Mouse (Mus musculus) mouse embryonic stem cell (cell line): ENCODE results near the gene Tatdn2.

Experiments used
- in situ Hi-C, 2 experiments: fragments of 300-500 bp; cut with MboI; formaldehyde crosslinking; loops; 1 replicate in 1 of 2; 3 replicates in 1 of 2; pipeline ENCODE4 v1.14.3; 2019 to 2020; ENCODE audit warnings: low sequenced_read_pairs in 2 of 2, low pct_unique_long_range_greater_than_20kb in 1 of 2, mixed read lengths in 1 of 2; ENCODE audit not compliant: unreplicated experiment in 1 of 2

Gene Tatdn2

DNA sequence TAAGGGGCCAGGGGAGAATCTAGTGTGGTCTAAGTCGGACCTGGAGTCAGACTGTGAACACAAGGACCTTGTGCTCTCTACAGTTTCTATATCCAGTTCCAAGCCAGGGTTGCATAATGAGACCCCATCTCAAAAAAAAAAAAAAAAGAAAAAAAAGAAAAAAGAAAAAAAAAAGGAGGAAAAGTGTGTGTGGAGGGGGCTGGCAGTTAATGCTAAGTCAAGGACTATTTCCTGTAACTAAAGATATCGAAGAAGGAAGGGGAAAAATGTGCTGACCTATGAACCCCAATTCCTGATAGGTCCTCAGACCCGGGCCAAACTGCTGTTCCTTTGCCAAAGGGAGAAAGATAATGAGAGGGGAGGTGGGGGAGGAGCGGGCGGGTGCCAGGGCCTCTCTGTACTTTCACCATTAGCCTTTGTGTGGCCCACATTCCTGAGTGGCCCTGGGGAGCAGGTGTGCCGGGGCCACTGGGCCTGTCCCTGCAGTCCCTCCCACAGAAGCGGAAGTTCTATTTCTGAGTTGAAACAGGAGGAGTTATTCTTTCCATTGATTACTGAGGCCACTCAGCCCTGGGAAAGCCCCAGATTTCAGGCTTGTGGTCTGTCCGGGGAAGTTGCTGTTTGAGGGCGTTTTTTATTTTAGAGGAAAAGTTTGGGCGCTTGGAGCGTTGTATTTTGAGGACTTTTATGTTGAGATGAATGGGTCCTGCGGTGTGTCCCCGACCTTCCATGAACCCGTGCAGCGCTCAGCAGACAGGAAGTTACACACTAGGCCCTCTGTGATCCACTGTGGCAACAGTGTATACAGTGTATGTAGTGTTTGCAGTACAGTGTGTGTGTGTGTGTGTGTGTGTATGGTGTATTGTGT lies 28.3 kb upstream of the Tatdn2 start:
- in situ Hi-C loops, result no loop called here

DNA sequence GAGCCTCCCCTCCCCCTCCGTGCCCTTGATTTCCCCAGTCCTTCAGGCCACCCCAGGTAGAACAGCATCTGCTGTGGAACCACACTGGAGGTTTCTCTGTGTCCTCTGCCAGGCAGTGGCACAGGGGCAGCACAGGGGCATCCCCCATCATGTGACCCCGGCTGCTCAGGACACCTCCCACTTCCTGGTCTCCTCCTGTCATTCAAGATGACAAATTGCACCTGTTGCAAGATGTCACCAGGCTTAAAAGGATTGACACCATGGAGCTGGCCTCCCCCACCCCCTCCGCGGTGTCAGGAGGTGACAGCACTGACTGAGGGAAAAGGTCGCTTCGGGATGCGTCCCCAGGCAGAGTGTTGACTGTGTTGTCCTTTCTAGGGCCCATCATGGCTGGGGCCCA lies 27.0 kb upstream of the Tatdn2 start:
- in situ Hi-C loops, result loop anchor here in 1 of 2 experiments (5.0 kb wide), 1 partner anchor 33 kb away; the partner anchor contains the start of gene Irak2

DNA sequence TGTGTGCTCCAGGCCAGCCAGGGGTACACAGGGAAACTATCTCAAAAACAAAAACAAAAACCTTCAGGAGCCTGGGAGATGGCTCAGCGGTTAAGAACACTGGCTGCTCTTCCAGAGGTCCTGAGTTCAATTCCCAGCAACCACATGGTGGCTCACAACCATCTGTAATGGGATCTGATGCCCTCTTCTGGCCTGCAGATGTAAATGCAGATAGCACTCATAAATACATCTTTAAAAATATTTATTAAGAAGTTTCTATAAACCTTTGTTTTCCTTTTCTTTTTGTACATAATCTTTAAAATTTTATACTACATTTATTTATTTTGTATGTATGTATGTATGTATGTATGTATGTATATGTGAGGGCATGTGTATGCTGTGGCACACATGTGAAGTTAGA lies 24.8 kb upstream of the Tatdn2 start:
- in situ Hi-C loops, result loop anchor here in 1 of 2 experiments (5.0 kb wide), 1 partner anchor 35 kb away; the partner anchor contains the start of gene Irak2

DNA sequence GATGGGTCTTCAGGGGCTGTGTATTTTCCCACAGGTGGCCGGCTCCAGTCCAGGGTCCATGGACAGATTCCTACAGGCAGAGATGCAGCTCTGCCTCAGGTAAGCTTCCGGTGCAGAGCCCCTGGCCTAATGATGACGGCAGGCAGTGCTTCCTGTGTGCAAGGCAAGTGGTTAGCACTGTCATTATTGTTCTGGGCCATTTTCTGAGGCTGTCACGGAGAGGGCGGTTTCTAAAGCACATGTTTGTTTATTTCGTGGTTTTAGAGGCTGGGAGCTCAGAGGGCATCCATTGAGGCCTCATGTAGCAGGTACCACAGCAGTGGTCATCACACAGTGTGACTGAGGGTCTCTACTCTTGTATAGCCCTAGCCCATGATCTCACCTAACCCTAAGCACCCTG lies 23.9 kb upstream of the Tatdn2 start:
- in situ Hi-C loops, result loop anchor here in 1 of 2 experiments (5.0 kb wide), 1 partner anchor 36 kb away; the partner anchor contains the start of gene Irak2

DNA sequence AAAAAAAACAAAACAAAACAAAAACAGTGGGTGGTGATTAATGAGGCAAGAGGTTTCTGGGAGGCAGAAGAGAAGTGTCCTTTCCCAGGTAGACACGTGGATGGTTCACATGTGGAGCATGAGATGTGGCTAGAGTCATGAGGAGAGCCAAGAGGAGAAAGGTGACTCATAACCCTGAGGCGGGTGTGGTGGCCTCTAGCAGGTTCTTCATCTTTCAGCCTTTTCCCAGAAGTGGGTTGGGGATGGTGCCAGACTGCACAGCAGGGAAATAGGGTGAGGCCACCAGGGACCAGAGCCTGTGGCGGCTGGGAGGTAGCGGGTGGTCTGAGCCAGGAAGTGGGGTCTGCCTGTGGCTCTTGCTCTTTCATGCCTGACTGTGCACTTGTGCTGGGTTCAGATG lies 21.6 kb upstream of the Tatdn2 start:
- in situ Hi-C loops, result no loop called here

DNA sequence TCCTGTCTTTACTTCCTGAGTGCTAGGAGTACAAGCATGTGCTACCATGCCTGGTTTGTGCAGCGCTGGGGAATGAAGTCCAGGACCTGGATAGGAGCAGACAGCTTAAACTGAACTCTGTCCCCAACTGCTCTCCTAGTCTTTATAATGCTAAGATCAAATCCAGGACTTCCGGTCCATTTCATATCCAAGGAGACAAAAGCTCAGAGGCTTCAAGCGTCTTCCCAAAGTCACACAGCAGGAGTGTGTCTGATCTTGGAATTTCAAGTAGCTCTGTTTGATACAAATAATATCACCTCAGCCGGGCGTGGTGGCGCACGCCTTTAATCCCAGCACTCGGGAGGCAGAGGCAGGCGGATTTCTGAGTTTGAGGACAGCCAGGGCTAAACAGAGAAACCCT lies 20.9 kb upstream of the Tatdn2 start:
- in situ Hi-C loops, result no loop called here

DNA sequence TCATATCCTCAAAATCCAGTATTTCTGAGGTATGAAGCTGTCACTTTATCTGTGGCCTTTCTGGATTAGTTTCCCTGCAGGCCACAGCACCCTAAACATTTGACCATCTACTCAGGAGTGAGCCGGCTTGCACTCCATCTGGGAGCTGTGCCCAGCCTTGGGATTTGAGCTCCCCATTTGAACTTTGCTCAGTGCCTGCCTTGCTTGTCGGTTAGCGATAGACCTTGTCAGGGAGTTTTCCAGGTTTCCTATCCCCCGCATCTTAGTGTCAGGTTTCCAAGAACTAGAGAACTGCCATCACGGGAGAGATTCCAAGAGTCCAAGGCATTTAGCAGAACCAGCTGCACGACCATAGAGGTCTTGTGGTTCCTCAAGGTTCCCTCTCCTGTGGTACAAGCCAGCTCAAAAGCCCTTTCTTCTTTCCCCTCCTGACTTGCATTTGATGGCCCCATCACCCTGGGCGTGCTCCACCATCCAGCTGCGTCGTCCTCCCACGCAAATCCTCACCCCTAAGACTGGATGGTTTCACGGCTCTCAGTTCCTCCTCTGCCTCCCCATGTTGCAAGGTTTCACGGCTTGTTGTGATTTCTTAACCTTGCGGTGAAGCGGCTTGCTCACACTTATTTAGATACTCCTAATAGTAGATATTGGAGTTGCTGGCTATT lies 19.6 kb upstream of the Tatdn2 start:
- in situ Hi-C loops, result no loop called here

DNA sequence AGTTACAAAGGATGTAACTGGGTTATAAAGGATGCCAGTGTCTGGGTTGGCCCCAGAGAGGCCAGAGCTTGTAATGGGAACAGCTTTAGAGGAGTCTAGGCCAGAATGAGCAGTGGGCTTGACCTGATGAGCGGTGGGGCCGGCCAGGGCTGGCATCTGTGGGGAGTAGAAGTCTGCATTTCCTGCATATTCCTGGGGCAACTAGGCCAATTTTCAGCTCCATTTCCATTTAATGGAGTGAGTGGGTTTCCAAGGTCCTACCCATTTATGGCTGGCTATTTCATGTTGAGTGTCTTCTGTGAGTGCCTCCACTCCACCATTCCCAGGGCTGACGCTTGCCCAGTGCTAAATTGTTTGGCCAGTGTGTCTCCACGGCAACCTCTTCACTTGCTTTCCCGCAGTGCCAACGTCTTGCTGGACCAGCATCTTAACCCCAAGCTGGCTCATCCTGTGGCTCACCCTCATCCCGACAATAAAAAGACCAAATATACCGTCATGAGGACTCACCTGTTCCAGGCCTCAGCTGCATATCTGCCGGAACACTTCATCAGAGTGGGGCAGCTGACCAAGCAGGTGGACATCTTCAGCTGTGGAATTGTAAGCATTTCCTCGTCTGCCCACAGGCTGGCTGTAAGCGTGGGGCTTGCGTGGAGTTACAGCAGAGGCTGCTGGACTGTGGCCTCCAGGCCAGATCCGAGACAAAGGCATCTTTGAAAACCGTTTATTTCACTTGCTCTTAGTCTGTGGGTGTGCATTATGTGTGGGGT lies 18.4 kb upstream of the Tatdn2 start:
- in situ Hi-C loops, result no loop called here

DNA sequence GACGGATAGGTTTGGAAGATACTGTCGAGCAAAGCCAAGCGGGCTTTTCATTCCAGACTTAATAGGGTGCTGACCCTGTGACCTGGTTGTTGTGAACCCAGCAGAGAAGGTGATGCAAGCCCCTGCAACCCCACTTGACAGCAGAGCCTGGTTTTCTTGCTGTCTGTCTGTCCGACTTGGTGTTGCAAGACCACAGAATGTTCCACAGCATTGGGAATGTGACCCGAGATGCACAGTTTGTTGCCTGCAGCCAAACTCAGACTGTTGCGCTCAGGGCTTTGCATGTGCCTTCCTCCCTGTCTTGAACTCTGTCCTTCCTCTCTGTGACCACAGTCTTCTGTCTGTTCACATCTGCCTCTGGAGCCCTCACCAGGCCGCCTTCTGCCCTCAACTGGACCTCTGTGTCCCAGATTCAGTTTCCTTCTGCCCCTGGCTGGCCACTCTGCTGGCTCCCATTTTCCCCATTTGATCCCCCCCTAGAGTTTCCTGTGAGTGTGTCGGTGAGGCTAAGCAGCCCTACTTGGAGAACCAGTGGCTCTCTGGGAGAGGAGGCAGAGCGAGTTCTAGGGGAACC lies 16.8 kb upstream of the Tatdn2 start:
- in situ Hi-C loops, result no loop called here

DNA sequence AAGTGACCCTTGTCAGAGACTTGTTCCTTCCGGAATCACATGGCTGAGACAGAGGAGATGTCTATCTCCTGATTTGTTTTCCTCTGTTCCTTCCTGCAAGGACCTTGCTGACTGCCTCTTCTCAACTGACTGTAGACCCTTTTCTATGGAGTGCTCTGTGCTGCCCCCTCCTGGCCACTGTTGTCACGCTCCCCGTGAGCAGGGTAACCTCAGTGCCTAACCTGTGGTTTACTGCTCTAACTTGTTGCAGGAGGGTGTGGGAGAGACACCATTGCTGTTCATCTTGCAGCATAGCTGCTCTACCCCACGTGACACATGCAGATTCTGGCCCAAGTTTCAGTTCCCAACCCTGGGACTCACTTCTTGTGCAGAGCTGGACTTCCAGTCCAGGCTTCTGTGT lies 15.6 kb upstream of the Tatdn2 start:
- in situ Hi-C loops, result no loop called here

DNA sequence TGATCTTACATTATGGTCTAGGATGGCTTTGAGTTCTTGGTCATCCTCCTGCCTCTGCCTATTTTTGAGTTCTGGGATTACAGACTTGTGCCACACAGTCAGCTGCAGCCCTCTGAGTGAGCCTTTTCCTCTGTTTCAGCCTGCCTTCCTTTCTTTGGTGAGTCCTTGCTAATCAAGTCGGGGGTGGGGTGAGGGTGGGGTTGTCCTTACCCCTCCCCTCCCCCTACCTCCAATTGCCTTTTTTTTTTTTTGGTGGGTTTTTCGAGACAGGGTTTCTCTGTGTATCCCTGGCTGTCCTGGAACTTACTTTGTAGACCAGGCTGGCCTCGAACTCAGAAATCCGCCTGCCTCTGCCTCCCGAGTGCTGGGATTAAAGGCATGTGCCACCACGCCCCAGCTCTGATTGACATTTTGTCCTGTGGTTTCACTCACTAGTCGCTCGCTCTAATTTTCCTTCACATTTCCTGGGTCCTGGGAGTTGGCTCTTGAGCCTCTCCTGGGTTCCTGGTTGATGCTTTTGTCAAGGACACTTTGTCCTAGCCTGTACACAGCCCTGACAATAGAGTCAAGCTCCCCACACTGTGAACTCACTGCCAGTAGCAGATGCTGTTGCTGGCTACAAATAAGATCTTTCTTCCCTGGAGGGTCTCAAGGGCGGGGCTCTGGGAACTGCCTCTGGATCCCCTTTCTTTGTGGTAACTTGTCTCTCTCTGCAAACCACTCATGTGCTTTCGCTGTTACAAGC lies 13.6 kb upstream of the Tatdn2 start:
- in situ Hi-C loops, result no loop called here

DNA sequence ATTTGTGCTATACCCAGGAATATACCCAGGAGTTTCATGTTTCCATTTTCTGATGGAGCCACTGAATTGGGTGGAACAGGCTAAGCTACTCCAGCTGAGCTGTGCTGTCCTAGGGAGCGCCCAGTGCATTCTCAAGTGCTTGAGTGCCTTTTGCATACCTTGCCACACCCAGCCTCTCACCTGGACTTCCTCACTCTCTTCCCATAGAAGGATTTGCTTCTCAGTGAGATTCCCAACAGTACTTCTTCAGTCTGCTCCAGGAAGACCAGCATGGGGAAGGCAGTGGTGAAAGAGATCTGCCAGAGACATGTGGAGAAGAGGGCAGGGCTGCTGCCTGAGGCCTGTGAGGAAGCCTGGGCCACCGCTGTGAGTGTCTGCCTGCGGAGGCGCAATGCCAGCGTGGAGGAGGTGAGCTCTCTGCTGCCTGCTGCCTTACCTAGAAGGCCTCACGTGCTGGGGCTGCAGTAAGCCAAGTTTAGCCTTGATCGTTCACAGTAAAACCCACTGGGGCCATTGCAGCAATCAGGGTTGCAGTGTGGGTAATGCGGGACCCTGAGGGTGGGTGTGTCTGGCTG lies 10.2 kb upstream of the Tatdn2 start:
- in situ Hi-C loops, result no loop called here

DNA sequence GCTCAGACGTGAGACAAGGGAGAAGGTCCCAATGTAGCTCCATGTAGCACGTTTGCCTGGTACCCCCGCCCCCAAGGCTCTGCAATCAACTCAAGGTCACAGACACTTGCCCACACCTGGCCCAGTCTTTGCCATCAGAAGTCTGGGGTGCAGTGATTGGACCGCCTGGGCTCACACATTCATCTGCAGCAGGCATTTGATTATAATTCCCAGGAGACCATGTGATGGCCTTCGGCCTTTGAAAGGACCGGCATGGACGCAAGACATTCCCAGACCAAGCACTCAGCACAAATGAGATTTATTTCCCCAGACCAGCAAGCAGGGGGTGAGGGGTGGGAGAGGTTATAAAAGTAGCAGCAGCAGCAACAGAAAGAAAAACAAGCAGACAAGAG lies 6.8 kb upstream of the Tatdn2 start:
- in situ Hi-C loops, result no loop called here

DNA sequence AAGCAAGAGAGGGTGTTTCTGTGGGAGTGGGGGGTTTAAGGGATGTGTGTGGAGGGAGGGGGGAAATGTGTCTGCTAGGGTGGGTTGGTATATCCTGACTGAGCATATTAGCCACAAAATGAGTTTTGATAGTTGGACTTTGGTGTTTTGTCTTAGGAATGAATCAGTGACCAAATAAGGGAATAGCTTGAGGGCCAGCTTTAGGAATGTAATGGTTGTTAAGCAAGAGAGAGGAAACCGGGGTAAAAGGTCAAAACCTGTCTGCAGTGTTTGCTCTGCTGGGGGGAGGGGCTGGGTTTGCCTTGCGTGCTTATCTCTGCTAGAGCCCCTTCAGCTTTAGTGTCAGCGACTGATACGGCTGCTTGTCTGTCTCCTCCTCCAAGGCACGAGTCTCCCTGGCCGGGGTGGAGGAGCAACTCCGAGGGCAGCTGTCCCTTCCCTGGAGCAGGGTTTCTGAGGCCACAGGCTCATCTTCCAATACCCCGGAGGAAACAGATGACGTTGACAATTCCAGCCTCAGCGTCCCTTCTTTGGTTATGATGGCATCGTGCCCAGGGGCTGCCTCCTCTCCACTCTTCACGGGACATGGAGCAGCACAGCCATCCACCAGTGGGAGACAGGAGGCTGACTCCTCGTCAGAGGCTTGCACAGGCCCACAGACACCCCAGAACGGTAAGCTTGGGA lies 6.3 kb upstream of the Tatdn2 start:
- in situ Hi-C loops, result no loop called here

DNA sequence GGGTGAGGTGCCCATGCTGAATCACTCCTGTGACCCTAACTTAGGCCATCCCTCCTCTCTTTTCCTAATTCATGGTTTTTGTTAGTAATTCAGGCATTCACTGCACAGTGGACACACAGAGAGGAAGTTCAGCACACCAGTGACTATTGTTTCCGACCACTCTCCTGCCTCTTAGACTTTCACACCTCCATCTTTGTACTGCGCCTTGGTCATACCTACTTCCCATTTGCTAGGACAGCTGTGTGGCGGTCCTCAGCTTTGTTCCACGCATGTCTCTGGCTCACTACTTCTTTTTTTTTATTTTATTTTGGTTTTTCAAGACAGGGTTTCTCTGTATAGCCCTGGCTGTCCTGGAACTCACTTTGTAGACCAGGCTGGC lies 5.8 kb upstream of the Tatdn2 start:
- in situ Hi-C loops, result no loop called here

DNA sequence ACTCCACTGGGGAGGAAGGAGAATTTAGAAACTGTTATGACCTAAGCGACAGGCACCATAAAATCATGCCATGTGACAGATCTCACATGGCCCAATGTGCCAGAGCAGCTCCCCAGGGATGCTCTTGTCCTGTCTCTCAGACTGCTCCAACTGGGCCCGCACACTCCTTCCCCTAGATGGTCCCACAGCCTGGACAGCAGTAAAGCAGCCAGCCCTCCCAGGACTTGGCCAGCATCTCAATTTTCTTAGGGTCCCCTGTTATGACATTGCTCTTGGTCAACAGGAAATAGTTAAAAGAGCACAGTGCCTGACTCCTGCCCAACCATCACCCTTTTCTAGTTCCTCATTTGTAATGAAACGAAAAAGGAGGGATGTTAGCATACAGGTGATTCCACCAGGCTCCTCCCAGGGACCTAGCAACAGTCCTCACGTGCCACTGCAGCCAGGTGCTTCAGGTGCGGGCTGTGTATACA lies 4.2 kb upstream of the Tatdn2 start:
- in situ Hi-C loops, result no loop called here

DNA sequence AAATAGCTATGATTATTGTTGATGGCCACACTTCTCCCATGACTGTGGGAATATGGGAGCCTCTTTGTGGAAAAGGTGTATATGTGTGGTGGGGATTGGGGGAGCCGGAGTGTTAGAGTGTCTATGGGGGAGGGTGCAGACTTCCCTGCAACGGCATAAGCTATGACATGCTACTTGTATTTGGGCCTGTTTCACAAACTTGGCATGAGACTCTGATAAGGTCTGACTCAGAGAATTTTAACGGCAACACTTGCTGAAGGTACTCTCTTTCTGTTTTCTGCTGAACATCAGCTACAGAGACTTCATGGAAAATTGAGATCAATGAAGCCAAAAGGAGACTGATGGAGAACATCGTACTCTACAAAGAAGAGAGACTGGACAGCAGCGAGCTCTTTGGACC lies 3.5 kb upstream of the Tatdn2 start:
- in situ Hi-C loops, result no loop called here
